Mouse (Mus musculus): ENCODE data around the gene Gars.

Gene Gars

GRCm38 (mm10) chr6:55037799-55038670 lies at the start of gene Gars:
Gars (plus strand) TSS chr6:55038007.
- DNase-seq (ENCODE audit: low read depth), result peak; percentile 86

GRCm38 (mm10) chr6:54988141-54988540 lies 49.7 kb upstream of the Gars start:
- peak; percentile 55 for DNase-seq (ENCODE audit: low read depth)

- DNase-seq (ENCODE audit: low read depth), result peak; percentile 94
Observed at GRCm38 (mm10) chr6:54991189-54991588, 46.6 kb upstream of the Gars start.

- no peak for DNase-seq (ENCODE audit: low read depth)
Observed at GRCm38 (mm10) chr6:54992141-54992540, 45.7 kb upstream of the Gars start.

GRCm38 (mm10) chr6:54992734-54993260 lies 45.0 kb upstream of the Gars start, which contains the start of gene Ggct:
Ggct (minus strand) TSS chr6:54992950.
- peak; percentile 94 for DNase-seq (ENCODE audit: low read depth)

GRCm38 (mm10) chr6:54996361-54996760 lies 41.4 kb upstream of the Gars start:
- DNase-seq (ENCODE audit: low read depth), result no peak

GRCm38 (mm10) chr6:54997726-54998125 lies 40.1 kb upstream of the Gars start:
- no peak for DNase-seq (ENCODE audit: low read depth)

- DNase-seq (ENCODE audit: low read depth), result no peak
Observed at GRCm38 (mm10) chr6:55001320-55001719, 36.5 kb upstream of the Gars start.

- DNase-seq (ENCODE audit: low read depth), result no peak
Observed at GRCm38 (mm10) chr6:55002438-55002837, 35.4 kb upstream of the Gars start.

- DNase-seq (ENCODE audit: low read depth), result peak; percentile 54
Observed at GRCm38 (mm10) chr6:55003559-55003958, 34.2 kb upstream of the Gars start.

GRCm38 (mm10) chr6:55008401-55008800 lies 29.4 kb upstream of the Gars start:
- DNase-seq (ENCODE audit: low read depth), result no peak

GRCm38 (mm10) chr6:55009391-55010230 lies 28.2 kb upstream of the Gars start:
- DNase-seq (ENCODE audit: low read depth), result no peak

- no peak for DNase-seq (ENCODE audit: low read depth)
Observed at GRCm38 (mm10) chr6:55010330-55011091, 27.3 kb upstream of the Gars start.

GRCm38 (mm10) chr6:55012516-55012915 lies 25.3 kb upstream of the Gars start:
- DNase-seq (ENCODE audit: low read depth), result no peak

GRCm38 (mm10) chr6:55014184-55014583 lies 23.6 kb upstream of the Gars start:
- no peak for DNase-seq (ENCODE audit: low read depth)

GRCm38 (mm10) chr6:55016236-55016635 lies 21.6 kb upstream of the Gars start:
- peak; percentile 87 for DNase-seq (ENCODE audit: low read depth)

GRCm38 (mm10) chr6:55016710-55017583 lies 20.9 kb upstream of the Gars start:
- DNase-seq (ENCODE audit: low read depth), result peak; percentile 82

- DNase-seq (ENCODE audit: low read depth), result no peak
Observed at GRCm38 (mm10) chr6:55018417-55018816, 19.4 kb upstream of the Gars start.

GRCm38 (mm10) chr6:55021806-55022205 lies 16.0 kb upstream of the Gars start:
- DNase-seq (ENCODE audit: low read depth), result no peak

GRCm38 (mm10) chr6:55027642-55028041 lies 10.2 kb upstream of the Gars start:
- no peak for DNase-seq (ENCODE audit: low read depth)

GRCm38 (mm10) chr6:55036731-55037130 lies 1.1 kb upstream of the Gars start:
- no peak for DNase-seq (ENCODE audit: low read depth)
